Mouse (Mus musculus): ENCODE measurements at regions not wholly inside any gene's neighbourhood (a gene's known extent, or its start where the extent isn't known, plus 50 kb on each side); places are given as distances from the start of the nearest gene placed in this dataset.
"Not testable (repeated sequence)": the region's sequence is repeated elsewhere in the genome, so short reads cannot be mapped to it uniquely, and the experiment has no call there.

DNA sequence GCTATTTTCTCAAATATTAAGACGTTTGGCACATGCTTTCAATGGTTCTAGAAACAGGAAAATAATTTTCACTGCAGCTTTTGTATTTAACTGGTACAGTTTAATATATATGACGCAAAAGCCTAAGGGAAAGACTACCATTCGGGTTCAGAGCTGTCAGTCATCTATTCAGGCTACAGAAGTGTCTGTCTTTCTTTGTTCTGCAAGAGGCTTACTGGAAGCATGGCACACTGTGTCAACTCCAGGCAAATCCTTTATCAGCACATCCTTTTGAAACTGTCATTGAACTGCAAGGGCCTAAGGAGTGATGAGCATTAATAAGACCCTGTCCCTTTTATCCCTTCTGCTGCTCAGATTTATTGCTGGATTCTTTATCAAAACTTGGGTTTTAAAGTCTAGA, 303.8 kb upstream of the Gm5152 start:
- H3K4me3 ChIP-seq; DNase-seq; intact Hi-C loops (cut with DNase I); H3K27ac ChIP-seq: not testable (repeated sequence)

DNA sequence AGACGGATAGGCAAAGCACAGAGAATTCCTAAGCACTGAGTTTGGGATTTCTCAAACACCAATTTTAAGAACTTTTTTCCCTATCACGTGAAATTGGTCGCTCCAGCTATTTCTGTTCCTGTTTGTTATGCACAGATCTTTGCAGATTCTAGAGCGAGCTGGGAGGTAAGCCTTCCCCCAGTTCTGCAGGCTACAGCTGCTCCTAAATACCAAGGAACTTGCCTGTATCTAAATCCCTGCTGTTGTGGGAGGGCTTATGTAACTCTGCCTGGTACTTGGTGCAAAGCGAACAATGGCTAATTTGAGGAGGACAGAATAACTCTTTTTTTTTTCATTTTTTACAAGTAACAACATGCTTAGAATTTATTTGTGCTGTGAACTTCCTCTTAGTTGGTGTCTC, 316.0 kb upstream of the Gm5152 start:
- Histone ChIP-seq H3K27ac (no peak overlapping the region), H3K4me3 (no peak overlapping the region)
- intact Hi-C loops (cut with DNase I), result no loop called here
- TF ChIP-seq CTCF (IDR thresholded peaks at IDR 0.05), result no peak
- DNase-seq, result no peak

DNA sequence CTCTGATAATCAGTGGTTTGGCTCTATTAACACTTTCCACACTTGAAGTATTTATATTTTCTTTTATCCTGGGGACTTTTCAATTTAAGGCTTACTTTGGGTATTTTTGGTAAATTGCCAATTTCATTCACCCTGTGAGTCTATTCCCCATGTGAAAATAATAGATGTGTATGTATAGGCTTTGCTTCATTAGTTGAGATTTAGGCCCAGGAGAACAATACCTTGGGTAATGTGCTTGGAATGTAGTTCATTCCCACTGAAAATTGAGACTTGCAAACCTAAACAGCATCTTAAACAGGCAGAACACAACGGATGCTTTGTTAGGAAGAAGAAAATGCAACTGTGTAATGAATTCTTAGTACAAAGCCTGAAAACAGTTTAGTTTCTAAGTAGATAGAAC, 346.1 kb upstream of the Gm5152 start:
- Histone ChIP-seq H3K27ac (no peak overlapping the region), H3K4me3 (no peak overlapping the region)
- intact Hi-C loops (cut with DNase I), result no loop called here
- no peak for DNase-seq
- TF ChIP-seq CTCF (IDR thresholded peaks at IDR 0.05), result no peak

DNA sequence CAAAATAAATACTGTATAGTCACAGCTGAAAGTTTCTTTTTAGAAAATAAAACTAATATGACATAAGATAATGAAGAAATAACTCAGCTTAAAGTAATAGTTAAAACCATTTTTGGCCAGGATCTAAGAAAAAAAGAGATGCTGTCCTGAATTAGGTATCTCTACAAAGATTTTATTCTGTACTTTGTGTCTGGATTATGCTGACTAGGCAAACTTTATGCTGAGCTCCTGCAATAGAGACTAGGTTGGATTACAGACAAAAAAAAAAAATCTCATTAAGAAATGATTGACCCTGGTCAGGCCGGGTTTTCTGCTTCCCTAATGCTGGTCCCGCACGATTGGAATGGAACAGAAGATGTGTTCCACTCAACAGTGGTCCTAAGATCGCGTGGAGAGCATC, 346.8 kb upstream of the Gm8871 start:
- TF ChIP-seq CTCF (IDR thresholded peaks at IDR 0.05), result no peak
- Histone ChIP-seq H3K4me3 (no peak overlapping the region), H3K27ac (no peak overlapping the region)
- intact Hi-C loops (cut with DNase I), result no loop called here
- DNase-seq, result no peak

DNA sequence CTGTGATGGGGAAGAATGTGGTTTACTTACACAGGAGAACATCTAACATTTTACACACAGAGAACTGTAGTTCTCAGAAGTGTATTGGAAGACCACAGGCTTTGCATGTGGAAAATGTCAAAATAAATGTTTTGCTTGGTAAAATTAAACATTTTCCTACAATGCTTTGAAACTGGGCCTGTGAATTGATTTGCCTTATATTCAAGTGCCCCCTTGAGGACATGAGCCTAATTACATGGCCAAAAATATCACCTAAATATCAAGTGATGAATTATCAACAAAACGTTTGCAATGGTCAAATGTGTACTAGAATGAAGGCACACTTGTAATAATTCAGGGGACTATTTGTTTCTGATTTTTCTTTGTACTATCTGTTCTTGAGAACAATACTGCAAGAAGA, 314.4 kb upstream of the Gm8871 start:
- DNase-seq, result no peak
- no peak for TF ChIP-seq CTCF (IDR thresholded peaks at IDR 0.05)
- H3K27ac ChIP-seq, result no peak overlapping the region
- H3K4me3 ChIP-seq, result no peak overlapping the region
- intact Hi-C loops (cut with DNase I), result no loop called here

DNA sequence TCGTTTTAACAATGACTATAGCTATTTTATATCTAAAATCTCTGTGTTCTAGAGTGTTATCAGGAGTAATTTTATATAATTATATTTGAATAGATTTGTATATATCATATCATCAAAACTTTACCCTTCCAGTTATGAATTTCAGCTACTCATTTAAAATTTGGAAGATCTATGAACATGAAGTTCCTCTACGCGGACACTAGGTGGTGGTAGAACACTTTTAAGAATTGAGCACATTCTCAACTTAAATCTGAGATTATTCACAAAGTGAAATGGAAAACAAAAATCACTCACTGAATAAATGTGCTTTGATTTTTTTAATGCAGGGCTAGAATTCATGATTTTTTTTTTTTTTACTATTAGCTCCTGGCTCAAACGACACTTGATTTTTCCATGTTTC, 299.5 kb upstream of the Gm8871 start:
- DNase-seq, result no peak
- intact Hi-C loops (cut with DNase I), result no loop called here
- no peak overlapping the region for H3K27ac ChIP-seq
- peak; percentile 56 for TF ChIP-seq CTCF (IDR thresholded peaks at IDR 0.05)
- no peak overlapping the region for H3K4me3 ChIP-seq

GRCm38 (mm10) chr5:10663301-10663700, 284.3 kb upstream of the Gm8871 start:
- TF ChIP-seq CTCF (IDR thresholded peaks at IDR 0.05), result no peak
- Histone ChIP-seq H3K27ac (no peak overlapping the region), H3K4me3 (no peak overlapping the region)
- intact Hi-C loops (cut with DNase I), result no loop called here
- DNase-seq, result no peak

- DNase-seq, result no peak
- H3K27ac ChIP-seq, result no peak overlapping the region
- intact Hi-C loops (cut with DNase I), result no loop called here
- no peak overlapping the region for H3K4me3 ChIP-seq
- no peak for TF ChIP-seq CTCF (IDR thresholded peaks at IDR 0.05)
Observed at GRCm38 (mm10) chr5:10674199-10674598, 273.4 kb upstream of the Gm8871 start.

- no peak for TF ChIP-seq CTCF (IDR thresholded peaks at IDR 0.05)
- DNase-seq, result no peak
- no peak overlapping the region for H3K4me3 ChIP-seq
- H3K27ac ChIP-seq, result no peak overlapping the region
- intact Hi-C loops (cut with DNase I), result no loop called here
Observed at GRCm38 (mm10) chr5:10685519-10685918, 262.1 kb upstream of the Gm8871 start.

DNA sequence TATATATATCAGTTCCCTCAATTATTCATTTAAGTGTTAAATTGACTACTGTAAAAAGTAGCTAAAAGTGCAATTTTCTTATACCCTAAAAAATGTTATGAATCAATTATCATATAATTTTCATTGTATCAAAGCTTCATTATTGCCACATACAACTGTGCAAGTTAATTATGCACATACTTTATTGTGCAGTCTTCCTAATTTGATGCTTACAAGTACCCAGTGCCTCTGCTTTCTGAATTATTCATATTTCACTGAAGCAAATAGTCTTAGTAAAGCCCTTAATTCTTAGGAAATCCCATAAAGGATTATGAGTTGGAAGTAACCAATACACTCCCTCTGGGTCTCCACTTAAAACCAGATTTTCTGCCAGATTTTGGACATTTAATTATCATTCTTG, 220.5 kb upstream of the Gm8871 start:
- no peak for TF ChIP-seq CTCF (IDR thresholded peaks at IDR 0.05)
- DNase-seq, result no peak

DNA sequence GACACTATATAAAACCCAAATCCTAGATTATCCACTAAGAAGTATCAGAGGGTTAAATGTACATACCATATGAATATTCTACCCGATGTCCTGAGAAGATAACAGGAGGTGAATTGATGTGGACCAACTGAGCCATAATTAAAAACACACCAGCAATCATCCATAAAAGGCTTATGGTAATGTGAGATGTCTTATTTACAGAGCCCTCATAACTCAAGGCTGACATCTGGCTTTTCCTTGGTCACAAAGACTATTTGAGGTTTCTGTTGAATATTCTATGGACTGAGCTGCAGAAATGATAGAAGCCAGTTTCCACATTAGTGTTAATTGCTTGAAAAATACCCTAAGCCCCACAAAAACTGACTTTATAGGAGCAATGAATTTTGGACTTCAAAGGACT, 198.1 kb upstream of the Gm8871 start:
- H3K27ac ChIP-seq, result no peak overlapping the region
- no peak overlapping the region for H3K4me3 ChIP-seq
- DNase-seq, result no peak
- TF ChIP-seq CTCF (IDR thresholded peaks at IDR 0.05), result no peak
- intact Hi-C loops (cut with DNase I), result no loop called here

More for the DNA sequence above, 220.5 kb upstream of the Gm8871 start:
- Histone ChIP-seq H3K27ac (no peak overlapping the region), H3K4me3 (no peak overlapping the region)
- intact Hi-C loops (cut with DNase I), result no loop called here

- TF ChIP-seq CTCF (IDR thresholded peaks at IDR 0.05), result no peak
- Histone ChIP-seq H3K27ac (no peak overlapping the region), H3K4me3 (no peak overlapping the region)
- DNase-seq, result no peak
- intact Hi-C loops (cut with DNase I), result no loop called here
Observed at GRCm38 (mm10) chr5:10767469-10767868, 180.1 kb upstream of the Gm8871 start.

All from gastrocnemius, adult 2 months (tissue).